Mouse (Mus musculus) gonadal fat pad, adult 2 months (tissue): ENCODE data around the gene Cavin3. TPM values are rescaled to one million over a fixed set of nuclear protein-coding genes. Genes with fewer than 3 reads are reported as not detected.
"Not testable (repeated sequence)": the region's sequence is repeated elsewhere in the genome, so short reads cannot be mapped to it uniquely, and the experiment has no call there.

ENCODE experiments used
- DNase-seq: peaks from one replicate; pipeline ENCODE4 v3.0.0-alpha.2; 2012; ENCODE audit warnings: low read depth
- polyA plus RNA-seq: library from polyadenylated mRNA; depleted of rRNA; stranded (reverse); fragments of >200 nt; gene quantifications from 2 replicates; pipeline ENCODE4 v1.2.3, GENCODE M21; 2012

The Cavin3 gene
- polyA plus RNA-seq, 1 experiment = 260 TPM

DNA sequence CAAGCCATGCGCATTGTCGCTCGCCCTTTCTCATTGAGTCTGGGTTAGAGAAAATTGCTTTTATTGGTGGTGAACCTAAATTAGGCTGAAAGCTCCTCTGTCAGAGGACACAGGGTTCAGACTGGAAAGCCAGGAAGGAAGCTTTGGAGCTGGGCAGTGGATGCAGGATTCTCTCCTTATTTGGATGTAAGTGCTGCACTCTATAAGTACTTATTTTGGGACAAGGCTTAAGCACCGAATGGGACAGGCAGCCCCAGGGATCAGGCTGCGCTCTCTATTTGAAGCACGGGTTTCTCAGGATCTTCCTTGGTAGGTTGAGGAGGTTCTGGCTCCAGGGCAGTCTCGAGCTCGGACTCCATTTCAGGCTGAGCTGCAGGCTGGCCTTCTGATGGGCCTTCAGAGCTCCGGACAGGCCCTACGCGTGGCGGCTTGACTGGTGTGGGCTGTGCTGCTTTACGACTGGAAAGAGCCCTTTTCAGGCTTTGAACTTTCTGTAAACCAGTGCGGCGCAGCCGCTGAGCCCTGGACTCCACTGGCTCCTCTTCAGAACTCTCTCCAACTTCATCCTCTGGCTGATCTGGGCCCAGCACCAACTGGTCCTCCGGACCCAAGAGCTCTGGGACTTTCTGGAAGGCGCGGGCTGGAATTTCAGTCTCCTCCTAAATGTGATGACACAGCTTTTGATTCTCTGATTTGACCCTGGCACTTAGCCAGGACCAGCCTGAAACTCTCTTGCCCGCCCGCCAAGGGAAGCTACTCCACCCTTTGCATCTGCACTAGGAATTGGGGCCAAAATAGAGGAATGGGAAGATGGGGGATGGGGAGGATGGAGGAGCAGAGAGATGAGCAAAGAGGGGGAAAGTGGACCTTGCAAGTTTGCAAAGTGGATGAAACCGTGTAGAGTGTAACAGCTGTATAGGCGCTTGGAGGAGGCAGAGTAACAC, 1.3 kb downstream of the Cavin3 start:
- DNase-seq = no peak

DNA sequence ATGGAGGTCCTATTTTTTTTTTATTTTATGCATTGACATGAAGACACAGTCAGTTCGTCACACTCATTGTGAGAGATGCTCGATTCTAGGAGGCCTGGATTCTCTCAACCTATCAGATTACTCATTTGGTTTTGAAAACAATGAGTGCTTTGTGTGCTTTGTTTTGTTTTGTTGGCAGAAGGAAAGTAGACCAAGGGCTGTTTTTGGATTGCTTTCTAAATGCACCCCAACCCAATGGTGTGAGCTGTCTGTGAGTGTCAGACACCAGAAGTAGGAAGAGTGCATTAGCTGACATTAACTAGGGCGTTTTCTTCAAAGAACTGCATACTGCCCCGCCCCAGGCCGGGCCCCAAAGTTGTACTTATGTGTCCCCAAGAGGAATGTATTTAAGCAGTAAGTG, 2.0 kb downstream of the Cavin3 start:
- DNase-seq = no peak

DNA sequence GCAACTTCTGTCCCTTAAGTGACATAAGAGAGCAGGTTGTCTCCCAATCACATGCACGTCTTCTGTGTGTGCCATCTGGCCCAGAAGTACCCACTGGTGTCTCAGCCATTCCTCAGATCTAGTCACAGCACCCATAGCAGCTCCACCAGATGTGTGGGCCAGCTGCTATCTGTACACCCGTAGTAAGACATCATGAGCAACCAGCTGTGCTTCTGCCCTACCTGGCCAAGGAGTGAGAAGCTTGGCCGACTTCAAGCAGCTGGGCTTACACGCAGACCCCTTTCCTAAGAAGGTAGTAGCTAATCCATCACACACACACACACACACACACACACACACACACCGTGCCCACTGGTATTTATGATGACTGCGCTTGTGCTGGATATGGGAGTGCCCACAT, 2.9 kb downstream of the Cavin3 start:
- DNase-seq = no peak

DNA sequence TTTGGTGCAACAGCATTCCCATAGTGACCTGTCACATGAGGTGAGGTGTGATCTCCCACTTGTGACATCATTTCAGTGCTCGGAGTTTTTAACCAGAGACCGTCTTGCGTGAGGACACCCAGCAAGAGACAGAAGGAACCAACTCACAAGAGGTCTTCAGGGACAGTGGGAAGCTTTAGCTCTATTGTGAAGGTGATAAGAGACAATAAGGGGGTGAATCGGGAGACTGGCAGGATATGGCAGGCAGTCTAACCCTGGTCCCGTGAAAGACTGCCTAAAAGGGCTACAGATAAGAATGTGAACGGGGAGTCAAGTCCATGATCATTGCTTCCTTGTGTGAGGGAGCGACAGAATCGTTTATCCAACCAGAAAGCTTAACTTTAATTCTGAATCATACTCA, 3.8 kb downstream of the Cavin3 start:
- no peak for DNase-seq

DNA sequence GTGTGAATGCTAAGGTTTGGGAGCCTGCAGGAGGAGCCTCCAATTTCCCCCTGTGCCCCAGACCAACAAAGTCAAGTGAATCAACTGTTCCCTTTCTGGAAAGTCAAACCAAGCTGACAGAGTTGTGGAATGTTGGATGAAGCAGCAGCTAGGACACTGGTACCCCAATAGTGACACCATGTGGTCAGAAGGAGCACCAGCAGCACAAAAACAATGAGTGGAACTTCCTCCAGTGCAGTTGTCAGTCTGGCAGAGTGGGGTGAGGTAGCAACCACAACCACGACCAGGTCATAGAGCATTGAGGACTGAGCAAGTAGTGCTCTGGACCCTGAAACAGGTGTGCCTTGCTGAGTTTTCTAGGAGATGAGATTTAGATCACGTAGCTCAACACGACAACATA, 4.3 kb downstream of the Cavin3 start:
- DNase-seq = no peak

DNA sequence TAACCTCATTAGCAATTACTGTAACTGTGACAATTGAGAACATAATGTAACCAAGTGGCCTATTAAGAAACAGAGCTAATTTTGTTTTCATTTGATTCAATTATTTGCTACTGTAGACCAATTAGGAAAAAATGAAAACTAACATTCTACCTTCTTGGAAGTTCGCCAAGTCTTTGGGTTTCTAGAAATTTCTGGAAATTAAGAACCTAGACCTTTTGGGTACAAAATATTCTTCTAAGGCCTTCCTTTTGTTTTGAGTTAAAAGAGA, 4.7 kb downstream of the Cavin3 start:
- no peak for DNase-seq

DNA sequence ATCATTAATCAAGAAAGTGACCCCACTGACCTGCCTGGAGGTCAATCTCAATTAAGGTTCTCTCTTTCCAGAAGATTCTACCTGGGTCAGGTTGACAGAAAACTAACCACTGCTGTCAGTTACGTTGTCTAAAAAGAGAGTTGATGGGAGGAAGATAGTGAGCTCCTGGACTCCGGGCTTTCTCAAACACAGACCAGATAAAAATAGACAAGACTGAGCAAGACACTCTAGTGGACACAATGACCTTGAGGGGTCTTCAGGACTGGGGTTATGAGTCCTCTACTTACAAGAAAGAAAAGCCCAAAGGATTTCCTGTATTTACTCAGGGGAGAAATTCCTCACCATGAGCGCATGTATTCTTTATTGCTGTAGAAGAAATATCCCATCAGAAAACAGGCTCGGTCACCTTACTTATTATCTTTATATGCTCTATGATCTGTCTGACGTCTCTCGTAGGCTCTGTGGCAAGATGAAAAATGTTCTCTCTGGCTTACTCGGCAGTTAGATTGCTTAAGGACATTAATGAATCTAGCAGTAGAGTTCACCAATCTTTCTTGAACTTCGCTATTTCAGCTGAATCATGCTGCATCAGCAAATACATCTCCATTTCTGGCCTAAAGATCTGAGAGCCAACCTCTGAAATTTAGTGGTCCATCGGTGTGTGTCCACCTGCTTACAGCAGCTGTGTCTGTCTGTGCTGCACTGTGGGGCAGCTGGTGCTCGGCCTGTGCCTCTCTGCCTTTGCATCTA, 5.2 kb downstream of the Cavin3 start:
- no peak for DNase-seq

DNA sequence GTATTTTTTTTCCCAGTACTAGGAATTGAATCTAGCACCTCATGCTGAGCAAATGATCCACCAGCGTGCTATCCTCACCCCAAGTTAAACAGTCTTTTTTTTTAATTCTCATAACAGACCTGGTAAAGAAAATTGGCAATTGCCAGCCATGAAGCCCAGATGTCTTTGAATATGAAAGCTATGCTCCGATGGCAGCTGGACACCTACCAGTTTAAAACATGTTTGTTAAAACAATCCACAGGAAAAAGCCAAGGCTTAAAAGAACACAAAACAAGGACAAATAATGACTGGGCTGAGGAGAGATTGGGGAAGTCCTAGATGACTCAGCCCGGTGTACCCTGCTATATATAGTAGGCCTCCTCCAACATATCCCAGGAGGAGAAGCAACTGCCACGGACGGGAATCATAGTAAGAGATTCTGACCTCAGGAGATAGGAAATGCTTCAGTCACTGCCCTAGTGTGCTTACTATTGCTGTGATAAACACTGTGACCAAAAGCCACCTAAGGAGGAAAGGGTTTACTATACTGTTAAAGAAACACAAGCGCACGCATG, 6.6 kb downstream of the Cavin3 start:
- DNase-seq = no peak

DNA sequence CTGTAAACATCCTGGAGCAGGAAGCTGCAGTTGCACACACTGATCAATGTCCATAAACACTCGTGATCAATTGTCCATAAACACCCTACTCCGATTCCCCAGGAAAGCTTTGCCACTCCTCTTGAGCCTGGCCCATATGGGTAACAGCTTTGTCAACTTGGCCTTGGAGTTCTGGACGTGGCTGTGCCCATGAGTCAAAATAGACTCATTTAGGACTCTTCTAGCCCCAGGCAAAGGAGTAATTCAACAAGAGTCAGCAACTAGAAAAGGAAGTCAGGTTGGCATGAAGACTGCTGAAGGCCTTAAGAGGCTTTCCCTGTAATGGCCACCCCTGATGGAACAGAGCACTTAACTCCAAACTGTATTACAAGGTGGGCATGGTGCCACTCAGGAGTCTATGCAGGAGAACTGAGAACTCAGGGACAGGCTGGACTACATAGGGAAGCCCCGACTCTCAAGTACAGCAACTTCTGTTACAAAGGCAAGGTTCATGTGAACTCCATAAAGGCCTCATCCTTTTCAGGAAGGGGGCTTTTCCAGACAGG, 7.3 kb downstream of the Cavin3 start:
- DNase-seq = no peak

DNA sequence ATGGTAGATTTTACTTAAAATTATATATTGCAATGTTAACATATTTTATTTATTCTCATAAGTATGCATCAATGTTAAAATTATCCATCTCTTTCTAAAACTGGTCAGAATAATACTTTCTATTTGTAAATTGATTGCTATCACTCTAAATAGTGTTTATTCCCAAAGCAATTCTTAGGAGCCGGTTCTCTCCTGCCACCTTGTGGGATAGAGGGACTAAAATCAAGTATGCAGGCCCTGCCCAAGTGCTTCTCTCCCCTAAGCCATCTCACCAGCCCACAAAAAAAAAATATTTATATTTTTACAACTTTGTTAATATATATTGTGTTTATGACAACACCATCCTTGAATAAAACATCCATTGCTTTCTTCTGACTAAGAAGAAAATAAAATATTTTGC, 9.5 kb downstream of the Cavin3 start:
- no peak for DNase-seq

DNA sequence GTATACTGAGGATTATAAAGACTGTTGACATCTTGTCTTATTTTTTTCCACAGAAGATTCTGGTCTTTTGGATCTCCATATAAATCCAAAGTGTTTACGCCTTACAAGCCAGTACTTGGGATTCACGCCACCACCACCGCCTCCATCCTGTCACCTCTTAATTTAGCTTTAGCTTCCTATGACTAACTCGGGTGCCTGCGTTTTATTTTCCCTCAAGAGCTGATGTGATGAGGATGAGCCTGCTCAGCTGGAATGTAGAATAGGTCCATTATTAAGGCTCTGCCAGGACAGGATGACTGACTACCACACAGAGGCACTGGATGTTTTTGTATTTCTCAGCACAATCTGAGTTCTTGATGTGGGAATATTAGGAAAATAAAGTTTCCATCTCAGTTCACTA, 16.6 kb downstream of the Cavin3 start:
- DNase-seq = not testable (repeated sequence)

DNA sequence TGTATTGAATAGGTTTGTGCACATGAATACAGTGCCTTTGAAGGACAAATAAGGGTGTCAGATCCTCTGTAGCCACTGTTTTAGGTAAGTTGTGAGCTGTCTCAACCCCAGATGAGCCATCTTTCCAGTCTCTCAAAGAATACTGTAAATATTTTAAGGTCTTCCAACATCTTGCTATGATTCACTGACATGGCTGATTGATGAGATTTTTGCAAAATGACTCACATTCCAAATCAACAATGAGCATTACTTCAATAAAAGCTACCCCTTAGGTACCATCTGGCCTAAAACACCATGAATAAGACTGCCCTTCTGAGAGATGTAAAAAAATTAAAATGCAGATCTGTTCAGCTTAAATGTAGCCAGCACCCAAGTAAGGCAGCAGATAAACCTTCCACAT, 23.6 kb downstream of the Cavin3 start:
- no peak for DNase-seq

DNA sequence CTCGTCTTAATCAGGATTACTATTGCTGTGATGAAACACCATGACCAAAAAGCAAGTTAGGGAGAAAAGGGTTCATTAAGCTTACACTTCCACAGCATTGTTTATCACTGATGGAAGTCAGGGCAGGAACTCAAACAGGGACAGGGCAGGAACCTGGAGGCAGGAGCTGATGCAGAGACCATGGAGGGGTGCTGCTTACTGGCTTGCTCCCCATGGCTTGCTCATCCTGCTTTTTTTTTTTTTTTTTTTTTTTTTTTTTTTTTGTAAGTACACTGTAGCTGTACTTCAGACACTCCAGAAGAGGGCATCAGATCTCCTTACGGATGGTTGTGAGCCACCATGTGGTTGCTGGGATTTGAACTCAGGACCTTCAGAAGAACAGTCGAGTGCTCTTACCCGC, 28.8 kb downstream of the Cavin3 start:
- not testable (repeated sequence) for DNase-seq

DNA sequence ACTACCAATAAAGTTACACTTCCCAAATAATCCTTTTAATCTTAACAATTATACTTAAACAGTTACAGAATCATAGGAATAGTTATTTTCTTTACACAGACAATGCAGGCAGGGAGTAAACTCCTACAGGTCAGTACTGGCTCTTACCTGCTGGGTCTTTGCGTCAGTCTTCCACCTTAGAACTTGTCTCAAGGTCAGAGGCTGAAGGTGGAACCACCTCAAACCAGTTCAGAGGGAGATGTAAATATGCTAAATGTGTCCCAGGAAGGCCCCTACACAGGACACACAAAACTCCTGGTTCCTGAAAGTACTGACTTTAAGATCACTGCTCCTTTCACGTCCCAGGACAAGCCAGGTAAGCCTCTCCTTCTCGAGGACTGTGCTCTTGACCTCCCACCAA, 37.0 kb downstream of the Cavin3 start:
- DNase-seq = no peak

DNA sequence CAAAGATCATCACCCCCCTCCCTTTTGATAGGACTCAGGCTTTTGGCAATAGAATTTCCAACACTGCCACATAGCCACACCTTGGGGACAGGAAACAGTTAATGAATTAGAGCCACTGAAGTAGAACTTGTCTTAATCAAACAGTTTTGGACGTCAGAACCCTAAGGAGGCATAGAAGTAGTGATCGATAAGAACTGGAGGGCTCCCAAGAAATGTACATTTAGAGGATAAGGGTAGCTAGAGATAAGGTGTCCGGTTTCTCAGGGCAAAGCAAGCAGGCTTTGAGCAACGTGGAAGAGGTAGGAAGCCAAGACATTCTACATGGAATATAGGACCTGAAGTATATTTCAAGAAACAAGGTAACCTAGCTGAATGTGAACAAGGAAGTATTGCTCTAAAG, 40.7 kb downstream of the Cavin3 start:
- DNase-seq = no peak

DNA sequence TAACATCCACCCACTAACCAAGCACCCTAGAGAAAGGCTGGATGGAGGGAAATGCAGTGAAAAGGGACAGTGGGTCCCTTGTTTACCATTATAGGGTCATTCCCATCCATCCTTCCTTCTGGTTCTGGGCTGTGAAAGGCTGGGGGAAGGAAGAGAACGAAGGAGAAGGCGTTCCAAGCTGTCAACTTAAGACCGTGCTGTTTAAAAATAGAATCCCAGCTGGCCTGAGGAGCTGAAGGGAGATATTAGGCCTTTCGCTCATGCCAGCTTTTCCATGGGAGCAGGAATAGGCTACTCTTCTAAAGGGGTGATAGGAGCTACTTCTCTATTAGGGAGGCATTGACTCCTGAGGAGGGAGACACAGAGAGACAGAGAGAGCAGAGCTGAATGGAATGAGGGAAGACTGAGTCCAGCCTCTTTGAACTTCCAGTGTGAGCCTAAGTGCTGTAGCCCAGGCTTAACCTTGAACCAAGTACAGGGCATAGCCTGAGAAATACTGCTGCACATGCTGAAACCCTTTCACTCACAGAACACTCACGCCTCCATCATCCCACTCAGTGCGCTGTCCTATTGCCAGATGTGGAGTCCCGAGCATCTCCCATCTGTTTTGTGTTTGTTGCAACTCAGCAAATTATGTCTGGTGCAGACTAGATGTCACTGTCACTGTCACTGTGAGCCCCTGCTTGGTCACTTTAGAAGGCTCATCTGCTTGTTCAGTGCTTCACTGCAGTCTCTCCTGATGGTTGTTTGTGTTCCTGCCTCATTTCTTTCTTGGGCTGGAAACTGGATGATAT, 43.9 kb downstream of the Cavin3 start:
- no peak for DNase-seq

DNA sequence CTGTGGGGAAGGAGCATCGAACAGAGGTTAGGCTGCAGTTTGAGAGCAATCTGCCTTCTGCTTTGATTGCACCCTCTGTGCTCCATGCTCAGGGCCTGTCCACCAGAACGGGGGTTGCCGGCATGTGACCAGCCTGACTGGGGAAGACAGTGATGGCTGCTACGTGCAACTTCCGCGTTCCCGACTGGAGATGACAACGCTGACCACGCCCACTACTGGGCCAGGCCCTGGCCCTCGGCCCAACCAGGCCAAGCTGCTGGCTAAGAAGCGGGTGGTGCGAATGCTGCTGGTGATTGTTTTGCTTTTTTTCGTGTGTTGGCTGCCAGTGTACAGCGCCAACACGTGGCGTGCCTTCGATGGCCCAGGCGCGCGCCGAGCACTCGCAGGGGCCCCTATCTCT, 47.3 kb downstream of the Cavin3 start:
- DNase-seq = no peak

DNA sequence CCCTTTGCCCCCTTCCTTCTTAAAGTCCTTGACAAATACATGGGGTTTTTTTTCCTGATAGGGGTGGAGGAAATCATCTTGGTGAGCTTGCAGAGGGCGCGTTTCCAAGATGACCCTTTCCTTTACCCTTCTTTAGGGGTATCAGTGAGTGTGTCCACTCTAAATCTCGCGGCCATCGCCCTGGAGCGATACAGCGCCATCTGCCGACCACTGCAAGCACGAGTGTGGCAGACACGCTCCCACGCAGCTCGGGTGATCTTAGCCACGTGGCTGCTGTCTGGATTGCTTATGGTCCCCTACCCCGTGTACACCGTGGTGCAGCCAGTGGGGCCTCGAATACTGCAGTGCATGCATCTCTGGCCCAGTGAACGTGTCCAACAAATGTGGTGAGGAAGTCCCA, 48.2 kb downstream of the Cavin3 start:
- no peak for DNase-seq

DNA sequence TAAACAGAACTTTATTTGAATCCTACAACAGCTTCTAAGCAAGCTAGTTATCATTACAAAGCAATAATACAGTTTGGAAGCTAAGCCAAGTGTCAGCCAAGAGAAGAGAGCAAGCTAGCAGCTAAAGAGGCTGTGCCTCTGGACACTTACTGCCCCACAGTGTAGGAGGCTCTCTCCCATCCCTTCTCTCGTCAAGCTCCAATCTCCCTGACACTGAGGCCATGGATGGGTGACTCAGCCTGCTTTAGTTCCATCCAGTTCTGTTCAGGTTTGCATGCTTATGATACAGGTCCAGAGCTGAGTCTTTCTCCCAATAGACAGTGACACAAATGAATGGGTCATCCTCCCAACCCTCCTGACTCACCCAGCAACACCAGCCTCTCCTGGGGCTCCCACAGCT, 50.0 kb downstream of the Cavin3 start:
- no peak for DNase-seq
